Mouse (Mus musculus): ENCODE data around the gene Gpsm1. TPM values are rescaled to one million over a fixed set of nuclear protein-coding genes. Genes with fewer than 3 reads are reported as not detected.

Gpsm1 gene
- polyA plus RNA-seq, 1 experiment from 2014 or later = 47.2 TPM

GRCm38 (mm10) chr2:26317371-26317770, 2.1 kb downstream of the Gpsm1 start:
- Histone ChIP-seq H3K4me2 (ENCODE audit: low read depth, low read length) (peak overlapping the region; percentile 75), H3K4me3 (ENCODE audit: low read length) (peak overlapping the region; percentile 89; the same call in 1 of the 2 replicates), H3K4me1 (replicated peaks; ENCODE audit: control insufficient read depth, insufficient read depth, low read length) (peaks cover 44% of the 10 kb centered on the region), H3K9ac (ENCODE audit: low read length) (no peak overlapping the region), H3K9me3 (ENCODE audit: control insufficient read depth, low read length) (no peaks in the 10 kb centered on the region), H3K27ac (ENCODE audit: low read length) (no peak overlapping the region; the same call in 1 of the 2 replicates), H3K36me3 (ENCODE audit: control insufficient read depth, insufficient read depth, low read length) (no peaks in the 10 kb centered on the region; the same call in 1 of the 2 replicates), H3K27me3 (ENCODE audit: control insufficient read depth, insufficient read depth, low read depth, low read length) (no peaks in the 10 kb centered on the region)
- no peak for ATAC-seq (ENCODE audit: low read depth)
- WGBS = 39% methylated on average over 3 of the region's 3 CpGs

GRCm38 (mm10) chr2:26317991-26318672, 2.8 kb downstream of the Gpsm1 start:
- no peaks in the 10 kb centered on the region for H3K27me3 ChIP-seq (ENCODE audit: control insufficient read depth, insufficient read depth, low read depth, low read length)
- peaks cover under 1% of the 10 kb centered on the region; the same call in 1 of the 2 replicates for H3K36me3 ChIP-seq (ENCODE audit: control insufficient read depth, insufficient read depth, low read length)
- no peak for ATAC-seq (ENCODE audit: low read depth)
- no peak overlapping the region for H3K4me3 ChIP-seq (ENCODE audit: low read length)
- H3K9ac ChIP-seq (ENCODE audit: low read length) = peak overlapping the region; percentile 35; the same call in 1 of the 2 replicates
- H3K4me1 ChIP-seq (replicated peaks; ENCODE audit: control insufficient read depth, insufficient read depth, low read length) = peaks cover 42% of the 10 kb centered on the region
- no peak overlapping the region for H3K27ac ChIP-seq (ENCODE audit: low read length)
- H3K9me3 ChIP-seq (ENCODE audit: control insufficient read depth, low read length) = no peaks in the 10 kb centered on the region
- H3K4me2 ChIP-seq (ENCODE audit: low read depth, low read length) = no peak overlapping the region
- WGBS = 70% methylated on average over 3 of the region's 3 CpGs

GRCm38 (mm10) chr2:26319109-26319508, 3.8 kb downstream of the Gpsm1 start:
- no peaks in the 10 kb centered on the region for H3K9me3 ChIP-seq (ENCODE audit: control insufficient read depth, low read length)
- ATAC-seq (ENCODE audit: low read depth) = no peak
- 87% methylated on average over 9 of the region's 9 CpGs for WGBS
- peaks cover 42% of the 10 kb centered on the region for H3K4me1 ChIP-seq (replicated peaks; ENCODE audit: control insufficient read depth, insufficient read depth, low read length)
- H3K4me2 ChIP-seq (ENCODE audit: low read depth, low read length) = no peak overlapping the region
- H3K4me3 ChIP-seq (ENCODE audit: low read length) = no peak overlapping the region
- H3K36me3 ChIP-seq (ENCODE audit: control insufficient read depth, insufficient read depth, low read length) = peaks cover 10% of the 10 kb centered on the region
- peak overlapping the region; percentile 5; the same call in 1 of the 2 replicates for H3K9ac ChIP-seq (ENCODE audit: low read length)
- H3K27ac ChIP-seq (ENCODE audit: low read length) = no peak overlapping the region
- no peaks in the 10 kb centered on the region for H3K27me3 ChIP-seq (ENCODE audit: control insufficient read depth, insufficient read depth, low read depth, low read length)

DNA sequence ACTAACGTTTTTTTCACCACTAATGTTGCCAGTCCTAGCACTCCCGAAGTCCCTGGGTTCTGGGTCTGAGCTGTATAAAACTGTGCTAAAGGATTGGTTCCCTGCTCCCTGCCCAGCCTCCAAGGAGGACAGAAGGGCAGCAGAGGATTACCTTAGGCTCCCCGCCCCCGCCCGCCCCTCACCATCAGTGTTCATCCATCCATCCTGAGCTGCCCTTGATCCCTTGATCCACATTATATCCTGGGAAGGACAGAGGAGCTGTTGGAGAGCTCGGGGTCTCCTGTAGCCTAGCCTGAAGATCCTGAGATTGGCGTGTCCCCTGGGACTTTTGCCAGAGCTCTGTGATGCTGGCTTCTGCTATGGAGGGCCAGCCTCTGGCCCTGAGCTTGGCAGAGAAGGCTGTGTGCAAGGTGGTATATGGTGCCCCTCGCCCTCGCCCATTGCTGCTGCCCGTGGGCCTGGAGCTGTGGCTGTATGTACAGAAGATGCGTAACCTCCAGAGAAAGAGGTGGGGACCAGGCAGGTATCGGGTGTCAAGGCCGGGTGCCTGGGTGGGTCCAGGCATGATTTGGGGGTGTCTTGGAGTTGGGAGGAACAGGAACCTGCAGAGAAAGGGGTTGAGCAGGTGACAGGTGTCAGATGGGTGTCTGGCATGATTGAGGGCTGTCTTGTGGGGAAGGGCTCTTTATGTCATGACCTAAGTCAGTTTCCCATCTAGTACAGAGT, 4.4 kb downstream of the Gpsm1 start:
- Histone ChIP-seq H3K9me3 (ENCODE audit: control insufficient read depth, low read length) (no peaks in the 10 kb centered on the region), H3K9ac (ENCODE audit: low read length) (no peak overlapping the region), H3K4me2 (ENCODE audit: low read depth, low read length) (no peak overlapping the region), H3K27me3 (ENCODE audit: control insufficient read depth, insufficient read depth, low read depth, low read length) (no peaks in the 10 kb centered on the region), H3K27ac (ENCODE audit: low read length) (no peak overlapping the region), H3K4me1 (replicated peaks; ENCODE audit: control insufficient read depth, insufficient read depth, low read length) (peaks cover 39% of the 10 kb centered on the region), H3K4me3 (ENCODE audit: low read length) (no peak overlapping the region), H3K36me3 (ENCODE audit: control insufficient read depth, insufficient read depth, low read length) (peaks cover 16% of the 10 kb centered on the region)
- no peak for ATAC-seq (ENCODE audit: low read depth)
- WGBS = 84% methylated on average over 13 of the region's 13 CpGs

- H3K4me2 ChIP-seq (ENCODE audit: low read depth, low read length) = no peak overlapping the region
- no peak overlapping the region for H3K4me3 ChIP-seq (ENCODE audit: low read length)
- no peak overlapping the region for H3K9ac ChIP-seq (ENCODE audit: low read length)
- H3K4me1 ChIP-seq (replicated peaks; ENCODE audit: control insufficient read depth, insufficient read depth, low read length) = peaks cover 34% of the 10 kb centered on the region
- H3K27me3 ChIP-seq (ENCODE audit: control insufficient read depth, insufficient read depth, low read depth, low read length) = no peaks in the 10 kb centered on the region
- 82% methylated on average over 14 of the region's 14 CpGs for WGBS
- no peak for ATAC-seq (ENCODE audit: low read depth)
- H3K27ac ChIP-seq (ENCODE audit: low read length) = no peak overlapping the region
- peaks cover 23% of the 10 kb centered on the region for H3K36me3 ChIP-seq (ENCODE audit: control insufficient read depth, insufficient read depth, low read length)
- H3K9me3 ChIP-seq (ENCODE audit: control insufficient read depth, low read length) = no peaks in the 10 kb centered on the region
Measured at GRCm38 (mm10) chr2:26320245-26321185, 5.2 kb downstream of the Gpsm1 start.

- Histone ChIP-seq H3K4me2 (ENCODE audit: low read depth, low read length) (no peak overlapping the region), H3K4me1 (replicated peaks; ENCODE audit: control insufficient read depth, insufficient read depth, low read length) (peaks cover 9% of the 10 kb centered on the region; the same call in 1 of the 2 replicates), H3K4me3 (ENCODE audit: low read length) (no peak overlapping the region), H3K36me3 (ENCODE audit: control insufficient read depth, insufficient read depth, low read length) (peaks cover 42% of the 10 kb centered on the region), H3K9me3 (ENCODE audit: control insufficient read depth, low read length) (no peaks in the 10 kb centered on the region), H3K27ac (ENCODE audit: low read length) (no peak overlapping the region), H3K9ac (ENCODE audit: low read length) (no peak overlapping the region), H3K27me3 (ENCODE audit: control insufficient read depth, insufficient read depth, low read depth, low read length) (no peaks in the 10 kb centered on the region)
- 82% methylated on average over 13 of the region's 13 CpGs for WGBS
- no peak for ATAC-seq (ENCODE audit: low read depth)
Measured at GRCm38 (mm10) chr2:26323589-26324325, 8.4 kb downstream of the Gpsm1 start.

GRCm38 (mm10) chr2:26324917-26325316, 9.6 kb downstream of the Gpsm1 start:
- Histone ChIP-seq H3K27ac (ENCODE audit: low read length) (no peak overlapping the region), H3K9ac (ENCODE audit: low read length) (no peak overlapping the region), H3K36me3 (ENCODE audit: control insufficient read depth, insufficient read depth, low read length) (peaks cover 42% of the 10 kb centered on the region), H3K9me3 (ENCODE audit: control insufficient read depth, low read length) (no peaks in the 10 kb centered on the region), H3K27me3 (ENCODE audit: control insufficient read depth, insufficient read depth, low read depth, low read length) (no peaks in the 10 kb centered on the region), H3K4me1 (replicated peaks; ENCODE audit: control insufficient read depth, insufficient read depth, low read length) (peaks cover 3% of the 10 kb centered on the region; the same call in 1 of the 2 replicates), H3K4me2 (ENCODE audit: low read depth, low read length) (no peak overlapping the region), H3K4me3 (ENCODE audit: low read length) (no peak overlapping the region)
- ATAC-seq (ENCODE audit: low read depth) = no peak
- 79% methylated on average over 2 of the region's 2 CpGs for WGBS

DNA sequence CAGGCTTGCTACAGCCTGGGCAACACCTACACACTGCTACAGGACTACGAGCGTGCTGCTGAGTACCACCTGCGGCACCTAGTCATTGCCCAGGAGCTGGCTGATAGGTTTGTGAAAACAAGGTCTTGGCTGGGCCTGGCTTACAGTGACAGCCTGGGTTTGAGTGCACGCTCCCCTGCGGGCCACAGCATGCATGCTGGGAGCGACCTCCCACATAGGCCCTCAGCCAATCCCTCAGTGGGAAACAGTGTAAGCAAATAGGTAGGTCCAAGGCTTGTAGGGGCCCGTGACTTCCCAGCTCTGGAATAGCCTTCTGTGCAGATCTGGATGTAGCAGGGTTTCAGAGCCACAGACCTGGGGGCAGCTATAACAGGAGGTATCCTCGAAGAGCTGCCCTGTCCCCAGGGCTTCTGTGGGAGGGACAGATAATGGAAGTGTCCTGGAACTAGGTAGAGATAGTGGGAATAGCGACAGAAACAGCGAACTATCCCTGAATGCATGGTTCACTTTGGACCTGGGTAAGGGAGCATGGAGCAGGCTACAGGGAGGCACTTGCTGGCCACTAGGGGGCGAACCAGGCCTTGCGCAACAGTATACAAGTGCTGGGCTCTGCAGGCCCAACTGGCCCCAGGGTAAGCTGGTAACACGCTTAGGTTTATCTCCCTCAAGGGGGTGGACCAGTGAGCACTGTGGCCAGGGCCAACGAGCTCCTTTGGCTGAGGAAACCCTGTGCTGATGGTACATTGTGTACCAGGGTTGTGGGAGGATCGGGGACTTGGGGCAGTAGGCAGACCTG, 10.3 kb downstream of the Gpsm1 start:
- ATAC-seq (ENCODE audit: low read depth) = peak; percentile 84
- no peak overlapping the region for H3K4me3 ChIP-seq (ENCODE audit: low read length)
- no peaks in the 10 kb centered on the region for H3K9me3 ChIP-seq (ENCODE audit: control insufficient read depth, low read length)
- 65% methylated on average over 15 of the region's 15 CpGs for WGBS
- H3K27ac ChIP-seq (ENCODE audit: low read length) = no peak overlapping the region
- peaks cover 42% of the 10 kb centered on the region for H3K36me3 ChIP-seq (ENCODE audit: control insufficient read depth, insufficient read depth, low read length)
- H3K4me1 ChIP-seq (replicated peaks; ENCODE audit: control insufficient read depth, insufficient read depth, low read length) = no peaks in the 10 kb centered on the region
- no peak overlapping the region for H3K4me2 ChIP-seq (ENCODE audit: low read depth, low read length)
- H3K27me3 ChIP-seq (ENCODE audit: control insufficient read depth, insufficient read depth, low read depth, low read length) = no peaks in the 10 kb centered on the region
- no peak overlapping the region for H3K9ac ChIP-seq (ENCODE audit: low read length)
